Mouse (Mus musculus) left cerebral cortex, postnatal 14 days (tissue): ENCODE measurements around the gene Mfap2. TPM values are rescaled to one million over a fixed set of nuclear protein-coding genes. Genes with fewer than 3 reads are reported as not detected.
A peak's percentile ranks its signal among the peaks of the same experiment; 100 is the strongest.

Experiments
- DNase-seq, 2 experiments: peaks; one replicate each; pipeline ENCODE4 v3.0.0; 2021 to 2022; ENCODE audit warnings: low spot score in 2 of 2, mixed read lengths in 1 of 2
- intact Hi-C: fragments of 180-260 bp; cut with DNase I; formaldehyde crosslinking; loops from one replicate; pipeline ENCODE4 v1.15.1; 2025
- long read RNA-seq, 2 experiments: library from polyadenylated mRNA; stranded (forward); transcript quantifications; one replicate each; pipeline ENCODE4 v2.0.0; 2021
- total RNA-seq, 2 experiments: library from RNA; stranded (reverse); gene quantifications; 2 replicates each; pipeline ENCODE4 v1.2.3; 2021

Mfap2 gene
- 10 to 100 TPM in 1 of 2 experiments, 1 to 10 TPM in 1; 9.5 to 10.5 TPM for total RNA-seq
- long read RNA-seq, experiment 1, transcript Mfap2-201 (9 exons, 1,073 nt) = major isoform, 6 of 10 reads
- long read RNA-seq, experiment 1, partial matches to known transcripts = 2 of 10 reads
- long read RNA-seq, experiment 1, other reads (novel, unspliced or antisense) = 2 of 10 reads
- long read RNA-seq, experiment 2, transcript Mfap2-201 (9 exons, 1,073 nt) = major isoform, 5 of 7 reads
- long read RNA-seq, experiment 2, partial matches to known transcripts = 0 of 7 reads
- long read RNA-seq, experiment 2, other reads (novel, unspliced or antisense) = 2 of 7 reads

GRCm38 (mm10) chr4:141010118-141010517 is at the start of gene Mfap2:
Gene Mfap2, plus strand, starts transcription at chr4:141010418.
- intact Hi-C loops = no loop called here
- no peak for DNase-seq

GRCm38 (mm10) chr4:140960781-140961466 is 49.3 kb upstream of the Mfap2 start, which contains the start of gene Sdhb:
Gene Sdhb, plus strand, starts transcription at chr4:140961203.
- intact Hi-C loops = no loop called here
- DNase-seq = peak; percentile 96 to 97

- intact Hi-C loops = no loop called here
- no peak for DNase-seq
These were observed 48.6 kb upstream of the Mfap2 start for GRCm38 (mm10) chr4:140961467-140962206.

GRCm38 (mm10) chr4:140962207-140962909 is 47.9 kb upstream of the Mfap2 start:
- DNase-seq = no peak
- intact Hi-C loops = no loop called here

- peak in 1 of 2 experiments; percentile 65 for DNase-seq
- intact Hi-C loops = no loop called here
These were observed 47.3 kb upstream of the Mfap2 start for GRCm38 (mm10) chr4:140962950-140963349.

GRCm38 (mm10) chr4:140963941-140964597 is 46.1 kb upstream of the Mfap2 start:
- no peak for DNase-seq
- intact Hi-C loops = loop anchor here (2.0 kb wide), 1 partner anchor 65 kb away; no protein-coding TSS in a partner anchor

- peak; percentile 83 to 90 for DNase-seq
- intact Hi-C loops = loop anchor here (2.0 kb wide), 1 partner anchor 64 kb away; no protein-coding TSS in a partner anchor
These were observed 45.6 kb upstream of the Mfap2 start for GRCm38 (mm10) chr4:140964620-140965019.

GRCm38 (mm10) chr4:140967386-140968159 is 42.6 kb upstream of the Mfap2 start:
- DNase-seq = no peak
- intact Hi-C loops = no loop called here

- DNase-seq = no peak
- intact Hi-C loops = no loop called here
These were observed 38.5 kb upstream of the Mfap2 start for GRCm38 (mm10) chr4:140971691-140972090.

GRCm38 (mm10) chr4:140974408-140974807 is 35.8 kb upstream of the Mfap2 start:
- intact Hi-C loops = no loop called here
- no peak for DNase-seq

- intact Hi-C loops = no loop called here
- no peak for DNase-seq
These were observed 34.9 kb upstream of the Mfap2 start for GRCm38 (mm10) chr4:140975356-140975755.

- intact Hi-C loops = no loop called here
- DNase-seq = no peak
These were observed 32.9 kb upstream of the Mfap2 start for GRCm38 (mm10) chr4:140977278-140977677.

- intact Hi-C loops = no loop called here
- no peak for DNase-seq
These were observed 32.1 kb upstream of the Mfap2 start for GRCm38 (mm10) chr4:140977886-140978692.

- DNase-seq = no peak
- intact Hi-C loops = no loop called here
These were observed 28.6 kb upstream of the Mfap2 start for GRCm38 (mm10) chr4:140981605-140982004.

GRCm38 (mm10) chr4:140982808-140983207 is 27.4 kb upstream of the Mfap2 start:
- DNase-seq = no peak
- intact Hi-C loops = no loop called here

- peak; percentile 46 to 60 for DNase-seq
These were observed 26.8 kb upstream of the Mfap2 start for GRCm38 (mm10) chr4:140983442-140983841.

GRCm38 (mm10) chr4:140984544-140984943 is 25.7 kb upstream of the Mfap2 start:
- intact Hi-C loops = no loop called here

More at GRCm38 (mm10) chr4:140983442-140983841, 26.8 kb upstream of the Mfap2 start:
- intact Hi-C loops = no loop called here

More at GRCm38 (mm10) chr4:140984544-140984943, 25.7 kb upstream of the Mfap2 start:
- no peak for DNase-seq
